Mouse (Mus musculus) effector memory CD4-positive, alpha-beta T cell, adult 5 months (primary cell): ENCODE measurements around the gene Map3k19. TPM values are rescaled to one million over a fixed set of nuclear protein-coding genes. Genes with fewer than 3 reads are reported as not detected.

Experiments
- polyA plus RNA-seq: library from polyadenylated mRNA; unstranded; fragments of 100-300 nt; shearing (Covaris generic); gene quantifications from one replicate; pipeline ENCODE4 v1.2.1, GENCODE M21; 2017

The Map3k19 gene
- 0.20 TPM for polyA plus RNA-seq

GRCm38 (mm10) chr1:127854486-127855222, at the start of gene Map3k19:
Gene Map3k19 (minus strand): TSS chr1:127855031.

GRCm38 (mm10) chr1:127868300-127869261, 13.8 kb upstream of the Map3k19 start, which contains the start of gene Rab3gap1:
Gene Rab3gap1 (plus strand): TSS chr1:127868773.

GRCm38 (mm10) chr1:127773803-127774500, 80.9 kb downstream of the Map3k19 start, which contains the start of gene Ccnt2:
Gene Ccnt2 (plus strand): TSS chr1:127774164.

Other genes starting within 250 kb of the Map3k19 start
- 1.6 TPM for gene Tmem163, start 175.5 kb downstream of the Map3k19 start, polyA plus RNA-seq
- gene Acmsd, start 125.6 kb downstream of the Map3k19 start, polyA plus RNA-seq: not detected
- gene Ccnt2, start 80.9 kb downstream of the Map3k19 start, polyA plus RNA-seq: 88.6 TPM
- 63.5 TPM for gene Rab3gap1, start 13.7 kb upstream of the Map3k19 start, polyA plus RNA-seq
- 2.0 TPM for gene Zranb3, start 248.0 kb upstream of the Map3k19 start, polyA plus RNA-seq
- 66.9 TPM for gene R3hdm1, start 248.3 kb upstream of the Map3k19 start, polyA plus RNA-seq